Mouse (Mus musculus) lung, adult 2 months (tissue): ENCODE measurements at regions not wholly inside any gene's neighbourhood (a gene's known extent, or its start where the extent isn't known, plus 50 kb on each side); places are given as distances from the start of the nearest gene placed in this dataset.

Source experiments
- CTCF ChIP-seq: fragments of 200-500 bp; IDR thresholded peaks from 2 replicates; pipeline ENCODE4 v1.5.1; 2011; ENCODE audit warnings: mild to moderate bottlenecking, low read length, control low read depth; ENCODE audit not compliant: insufficient read depth
- POLR2A ChIP-seq: fragments of 200-500 bp; IDR thresholded peaks from 2 replicates; pipeline ENCODE4 v1.6.1; 2011; ENCODE audit warnings: low read depth, mild to moderate bottlenecking, control low read depth, low read length, borderline replicate concordance; ENCODE audit errors: extremely low read depth

- TF ChIP-seq CTCF (no peak), POLR2A (no peak)
These were observed 189.3 kb upstream of the Tmtc4 start for GRCm38 (mm10) chr14:123173183-123173582.
